Mouse (Mus musculus) cerebellum, adult 9-11 months (tissue): ENCODE measurements around the gene Fgf15.
"Not testable (repeated sequence)": the region's sequence is repeated elsewhere in the genome, so short reads cannot be mapped to it uniquely, and the experiment has no call there.

Source experiments
- DNase-seq: peaks from one replicate; pipeline ENCODE4 v3.0.0; 2022

Fgf15 gene

GRCm38 (mm10) chr7:144896294-144897218 lies at the start of gene Fgf15:
TSS of gene Fgf15 (plus strand) at chr7:144896531.
- no peak for DNase-seq

- no peak for DNase-seq
These were observed 49.3 kb upstream of the Fgf15 start, which contains the start of gene Fgf4 for GRCm38 (mm10) chr7:144847067-144847466. TSS of gene Fgf4 (plus strand) at chr7:144847367.

- no peak for DNase-seq
These were observed 45.0 kb upstream of the Fgf15 start for GRCm38 (mm10) chr7:144851321-144851720.

- no peak for DNase-seq
These were observed 41.4 kb upstream of the Fgf15 start for GRCm38 (mm10) chr7:144854966-144855365.

- DNase-seq: no peak
These were observed 39.2 kb upstream of the Fgf15 start for GRCm38 (mm10) chr7:144857158-144857557.

- no peak for DNase-seq
These were observed 38.4 kb upstream of the Fgf15 start for GRCm38 (mm10) chr7:144857826-144858342.

- DNase-seq: no peak
These were observed 37.6 kb upstream of the Fgf15 start for GRCm38 (mm10) chr7:144858702-144859101.

- no peak for DNase-seq
These were observed 35.1 kb upstream of the Fgf15 start for GRCm38 (mm10) chr7:144861056-144861768.

GRCm38 (mm10) chr7:144861769-144862070 lies 34.6 kb upstream of the Fgf15 start:
- DNase-seq: no peak

GRCm38 (mm10) chr7:144862126-144862525 lies 34.2 kb upstream of the Fgf15 start:
- peak; percentile 35 for DNase-seq

- no peak for DNase-seq
These were observed 33.6 kb upstream of the Fgf15 start for GRCm38 (mm10) chr7:144862712-144863111.

- no peak for DNase-seq
These were observed 33.1 kb upstream of the Fgf15 start for GRCm38 (mm10) chr7:144863196-144863595.

- no peak for DNase-seq
These were observed 32.1 kb upstream of the Fgf15 start for GRCm38 (mm10) chr7:144864160-144864670.

GRCm38 (mm10) chr7:144867161-144867560 lies 29.2 kb upstream of the Fgf15 start:
- DNase-seq: no peak

- DNase-seq: no peak
These were observed 28.7 kb upstream of the Fgf15 start for GRCm38 (mm10) chr7:144867602-144868001.

GRCm38 (mm10) chr7:144872420-144872819 lies 23.9 kb upstream of the Fgf15 start:
- no peak for DNase-seq

- DNase-seq: no peak
These were observed 23.2 kb upstream of the Fgf15 start for GRCm38 (mm10) chr7:144873160-144873559.

- DNase-seq: no peak
These were observed 22.1 kb upstream of the Fgf15 start for GRCm38 (mm10) chr7:144874226-144874625.

- DNase-seq: no peak
These were observed 17.9 kb upstream of the Fgf15 start for GRCm38 (mm10) chr7:144878401-144878800.

- no peak for DNase-seq
These were observed 13.2 kb upstream of the Fgf15 start for GRCm38 (mm10) chr7:144883106-144883505.

GRCm38 (mm10) chr7:144887672-144888071 lies 8.7 kb upstream of the Fgf15 start:
- DNase-seq: no peak

- DNase-seq: no peak
These were observed 7.6 kb upstream of the Fgf15 start for GRCm38 (mm10) chr7:144888564-144889299.

GRCm38 (mm10) chr7:144890661-144891060 lies 5.7 kb upstream of the Fgf15 start:
- DNase-seq: not testable (repeated sequence)
